Mouse (Mus musculus) testis, adult 2 months (tissue): Measurements from ENCODE around the gene Rab7.

Experiments used
- CTCF ChIP-seq: fragments of 200-500 bp; IDR thresholded peaks from 2 replicates; pipeline ENCODE4 v1.5.1; 2012; ENCODE audit warnings: low read depth, mild to moderate bottlenecking, inconsistent platforms, low read length, moderate library complexity; ENCODE audit not compliant: control insufficient read depth, insufficient read depth, insufficient replicate concordance
- POLR2A ChIP-seq: fragments of 200-500 bp; IDR thresholded peaks from 2 replicates; pipeline ENCODE4 v1.6.1; 2012; ENCODE audit warnings: low read depth, mild to moderate bottlenecking, inconsistent platforms, low read length, moderate library complexity; ENCODE audit not compliant: control insufficient read depth

GRCm38 (mm10) chr6:88017821-88018220, 27.2 kb downstream of the Rab7 start:
- TF ChIP-seq CTCF = no peak
- TF ChIP-seq POLR2A = no peak
